Mouse (Mus musculus) liver, adult 2 months (tissue): ENCODE results near the gene Olfr78. TPM values are rescaled to one million over a fixed set of nuclear protein-coding genes. Genes with fewer than 3 reads are reported as not detected.

Source experiments
- DNase-seq: peaks from one replicate; pipeline ENCODE4 v3.0.0-alpha.2; 2011; ENCODE audit warnings: low read depth, low spot score; ENCODE audit errors: extremely low read depth
- H3K27ac ChIP-seq: fragments of 200-500 bp; replicated peaks from 2 replicates; pipeline ENCODE4 v1.5.1; 2012; ENCODE audit warnings: low read depth, mild to moderate bottlenecking, control low read depth, inconsistent platforms, low read length; ENCODE audit not compliant: insufficient read depth
- H3K27me3 ChIP-seq: fragments of 200-500 bp; 2 replicates; pipeline ENCODE4 v1.6.1; 2012; ENCODE audit warnings: mild to moderate bottlenecking, moderate library complexity, low read length, inconsistent platforms; ENCODE audit not compliant: control insufficient read depth, insufficient read depth
- H3K36me3 ChIP-seq: fragments of 200-500 bp; 2 replicates; pipeline ENCODE4 v1.6.1; 2012; ENCODE audit warnings: low read length, inconsistent platforms; ENCODE audit not compliant: control insufficient read depth, insufficient read depth
- H3K4me1 ChIP-seq: fragments of 200-500 bp; 2 replicates; pipeline ENCODE4 v1.6.1; 2011; ENCODE audit warnings: low read length; ENCODE audit not compliant: control insufficient read depth, insufficient read depth
- H3K4me3 ChIP-seq: fragments of 200-500 bp; 2 replicates; pipeline ENCODE4 v1.5.1; 2011; ENCODE audit warnings: low read depth, mild to moderate bottlenecking, control low read depth, low read length, moderate library complexity; ENCODE audit not compliant: insufficient read depth
- H3K79me2 ChIP-seq: fragments of 200-500 bp; 2 replicates; pipeline ENCODE4 v1.6.1; 2012; ENCODE audit warnings: inconsistent platforms, mild to moderate bottlenecking, low read length, moderate library complexity; ENCODE audit not compliant: control insufficient read depth, insufficient read depth
- H3K9ac ChIP-seq: fragments of 200-500 bp; 2 replicates; pipeline ENCODE4 v1.6.1; 2012; ENCODE audit warnings: low read depth, mild to moderate bottlenecking, control low read depth, inconsistent platforms, low read length
- CTCF ChIP-seq: fragments of 200-500 bp; IDR thresholded peaks from 2 replicates; pipeline ENCODE4 v1.5.1; 2011; ENCODE audit warnings: low read depth, low read length, control low read depth
- POLR2A ChIP-seq: fragments of 200-500 bp; IDR thresholded peaks from 2 replicates; pipeline ENCODE4 v1.6.1; 2011; ENCODE audit warnings: low read length, control low read depth; ENCODE audit not compliant: insufficient read depth; ENCODE audit errors: extremely low read depth
- WGBS: fragments of 180-500 bp; shearing (Covaris S2); methylation state at CpG from one replicate; pipeline ENCODE4 v1.1.7; 2018; 5-methylcytosine and 5-hydroxymethylcytosine counted together
- polyA plus RNA-seq: library from polyadenylated mRNA; depleted of rRNA; stranded (reverse); fragments of >200 nt; gene quantifications from 2 replicates; pipeline ENCODE4 v1.2.3, GENCODE M21; 2012; rRNA removed
- total RNA-seq: library from RNA; depleted of rRNA; stranded (reverse); fragments of >200 nt; gene quantifications from 2 replicates; pipeline ENCODE4 v1.2.3, GENCODE M21; 2014; rRNA removed

Gene Olfr78
- total RNA-seq (0.09 TPM in 1 of 2 replicates, not detected in the other), polyA plus RNA-seq (not detected in 2 replicates)

DNA sequence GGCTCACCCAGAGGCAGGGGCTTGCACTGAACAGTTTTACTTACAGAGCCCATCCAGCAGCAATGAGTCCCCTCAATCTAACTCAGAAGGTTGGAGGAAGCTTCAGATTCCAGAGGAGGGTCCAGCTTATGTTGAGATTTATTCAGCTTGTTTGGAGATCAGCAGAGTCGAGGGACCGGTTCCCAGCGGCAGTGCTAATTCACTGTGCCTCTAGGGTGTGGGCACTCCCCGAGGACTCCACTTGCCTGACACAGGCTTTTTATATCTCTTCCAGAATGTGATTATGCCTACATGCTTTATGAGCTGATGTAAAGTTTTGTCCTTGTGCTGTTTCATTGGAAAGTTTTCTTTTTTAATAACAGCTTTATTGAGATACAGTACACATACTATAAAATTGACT lies at the start of gene Olfr78, which contains the start of gene Olfr560:
Gene Olfr78 (minus strand): TSS at position 206 of the 400 bp plus-strand sequence.
Gene Olfr560 (minus strand): TSS at position 101 of the 400 bp plus-strand sequence.
- TF ChIP-seq CTCF, result no peak
- no peak for TF ChIP-seq POLR2A
- Histone ChIP-seq H3K79me2 (no peaks in the 10 kb centered on the region), H3K27me3 (no peaks in the 10 kb centered on the region), H3K4me3 (no peak within 1 kb of the TSS), H3K27ac (no peak within 1 kb of the TSS), H3K36me3 (no peaks in the 10 kb centered on the region), H3K4me1 (no peaks in the 10 kb centered on the region), H3K9ac (no peak within 1 kb of the TSS)
- 84% methylated on average over 4 of the region's 4 CpGs for WGBS
- no peak for DNase-seq

DNA sequence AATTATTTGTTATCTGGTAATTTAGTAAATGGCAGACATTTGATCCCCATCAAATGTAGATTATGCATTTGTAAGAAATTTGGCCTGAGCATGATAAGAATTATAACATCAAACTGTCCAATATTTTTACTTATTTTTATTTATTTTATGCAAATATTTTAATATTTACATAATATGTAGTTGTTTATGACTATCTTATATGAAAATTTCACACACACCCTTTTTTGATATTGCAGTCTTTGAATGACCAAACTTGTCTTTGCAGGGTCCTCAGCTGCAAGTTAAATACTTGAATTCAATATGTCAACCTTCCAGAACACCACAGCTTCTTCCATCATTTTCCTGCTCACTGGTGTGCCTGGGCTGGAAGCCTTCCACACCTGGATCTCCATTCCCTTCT lies 43.9 kb upstream of the Olfr78 start, which contains the start of gene Olfr564:
Gene Olfr564 (plus strand): TSS at position 301 of the 400 bp plus-strand sequence.
- Histone ChIP-seq H3K27ac (no peak within 1 kb of the TSS), H3K79me2 (no peaks in the 10 kb centered on the region), H3K9ac (no peak within 1 kb of the TSS), H3K4me3 (no peak within 1 kb of the TSS), H3K36me3 (no peaks in the 10 kb centered on the region), H3K27me3 (no peaks in the 10 kb centered on the region), H3K4me1 (no peaks in the 10 kb centered on the region)
- TF ChIP-seq CTCF (no peak), POLR2A (no peak)
- no peak for DNase-seq

DNA sequence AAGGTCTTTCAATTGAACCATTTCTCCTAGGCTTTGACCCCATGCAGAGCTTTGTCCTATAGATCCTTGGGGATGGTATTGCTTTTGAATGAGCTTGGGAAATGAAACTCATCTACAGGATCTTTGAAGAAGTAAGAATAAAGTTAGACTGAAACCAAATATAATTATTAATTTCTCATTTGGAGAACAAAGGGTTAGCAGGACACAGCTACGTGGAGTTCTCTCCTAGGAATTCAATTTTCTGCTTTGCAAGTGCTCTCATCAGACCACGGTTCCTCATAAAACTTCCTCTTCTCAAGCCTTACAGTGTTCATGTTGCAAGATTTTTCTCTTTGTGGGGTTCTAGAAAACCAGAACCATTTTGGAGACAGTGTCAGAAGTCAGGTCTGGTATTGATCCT lies 11.7 kb upstream of the Olfr78 start, which contains the start of gene Olfr561:
Gene Olfr561 (plus strand): TSS at position 301 of the 400 bp plus-strand sequence.
- no peak within 1 kb of the TSS for H3K9ac ChIP-seq
- TF ChIP-seq CTCF (no peak), POLR2A (no peak)
- no peaks in the 10 kb centered on the region for H3K36me3 ChIP-seq
- WGBS, result 77% methylated on average over 2 of the region's 2 CpGs
- H3K4me1 ChIP-seq, result no peaks in the 10 kb centered on the region
- no peak within 1 kb of the TSS for H3K27ac ChIP-seq
- H3K27me3 ChIP-seq, result no peaks in the 10 kb centered on the region
- no peak within 1 kb of the TSS for H3K4me3 ChIP-seq
- H3K79me2 ChIP-seq, result no peaks in the 10 kb centered on the region
- DNase-seq, result peak; percentile 5

DNA sequence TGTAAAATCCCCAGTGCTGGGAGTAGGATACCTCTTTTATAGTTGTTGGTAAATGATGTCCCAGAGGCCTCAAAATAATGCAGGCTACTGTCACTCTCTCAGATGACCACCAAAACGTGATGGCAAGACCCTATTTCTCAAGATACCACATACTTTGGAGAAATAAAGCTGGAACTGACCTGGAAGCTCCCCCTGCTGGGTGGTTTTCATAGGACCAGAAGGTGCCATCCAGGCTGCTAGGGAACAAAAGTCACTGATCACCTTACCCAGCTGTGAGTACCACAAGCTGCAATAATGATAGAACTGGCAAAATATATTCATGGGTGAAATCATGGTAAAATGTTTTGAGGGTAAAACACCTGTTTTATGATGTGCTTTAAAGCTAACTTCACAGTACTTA lies 7.2 kb downstream of the Olfr78 start:
- TF ChIP-seq CTCF (no peak), POLR2A (no peak)
- Histone ChIP-seq H3K4me3 (no peak overlapping the region), H3K4me1 (no peaks in the 10 kb centered on the region), H3K36me3 (no peaks in the 10 kb centered on the region), H3K27ac (no peak overlapping the region), H3K9ac (no peak overlapping the region), H3K27me3 (no peaks in the 10 kb centered on the region), H3K79me2 (no peaks in the 10 kb centered on the region)
- no peak for DNase-seq
- 6% methylated on average over 1 of the region's 1 CpGs for WGBS

DNA sequence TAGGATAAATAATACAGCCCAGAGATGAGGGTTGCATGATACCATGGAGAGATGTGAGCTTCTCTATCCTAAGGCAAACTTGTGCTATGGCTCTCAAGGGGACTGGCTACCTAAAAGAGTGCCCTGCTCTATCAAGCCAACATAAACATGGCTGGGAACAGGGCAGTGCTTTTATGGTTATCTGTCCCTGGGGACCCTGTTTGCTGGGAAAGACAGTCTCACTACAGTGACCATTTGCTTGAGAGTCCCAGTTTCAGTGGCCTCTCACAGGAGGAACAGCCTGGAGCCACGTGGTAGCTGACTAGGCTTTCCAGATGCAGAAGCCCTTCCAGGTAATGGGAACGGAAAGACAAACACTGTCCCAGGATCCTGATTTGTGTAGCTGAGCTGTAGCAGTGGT lies 21.6 kb downstream of the Olfr78 start:
- WGBS, result 49% methylated on average over 2 of the region's 2 CpGs
- no peak for TF ChIP-seq POLR2A
- no peak for TF ChIP-seq CTCF
- Histone ChIP-seq H3K36me3 (no peaks in the 10 kb centered on the region), H3K4me3 (no peak overlapping the region), H3K79me2 (no peaks in the 10 kb centered on the region), H3K27me3 (no peaks in the 10 kb centered on the region), H3K9ac (no peak overlapping the region), H3K27ac (no peak overlapping the region), H3K4me1 (no peaks in the 10 kb centered on the region)
- DNase-seq, result no peak

DNA sequence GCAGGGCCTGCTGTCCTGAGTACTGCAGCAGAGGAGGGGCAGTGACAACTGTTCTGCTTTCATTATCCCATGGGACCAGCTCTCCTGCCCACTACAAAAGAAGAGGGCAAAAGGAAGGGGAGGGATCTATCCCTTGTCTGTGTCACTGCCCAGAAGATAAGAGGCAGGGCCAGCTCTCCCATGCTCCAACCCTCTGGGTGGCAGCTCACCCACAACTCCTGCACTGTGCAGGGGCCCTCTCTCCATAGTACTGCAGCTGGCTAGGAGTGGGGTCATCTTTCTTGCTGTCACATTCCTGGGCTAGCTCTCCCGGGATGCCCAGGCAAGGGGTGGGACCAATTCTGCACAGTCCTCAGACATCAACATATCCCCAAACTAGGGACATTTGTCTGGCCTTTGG lies 25.5 kb downstream of the Olfr78 start:
- H3K4me3 ChIP-seq, result no peak overlapping the region
- TF ChIP-seq CTCF (no peak), POLR2A (no peak)
- H3K36me3 ChIP-seq, result no peaks in the 10 kb centered on the region
- H3K79me2 ChIP-seq, result no peaks in the 10 kb centered on the region
- H3K9ac ChIP-seq, result no peak overlapping the region
- no peak for DNase-seq
- 68% methylated on average over 1 of the region's 1 CpGs for WGBS
- no peak overlapping the region for H3K27ac ChIP-seq
- H3K27me3 ChIP-seq, result no peaks in the 10 kb centered on the region
- no peaks in the 10 kb centered on the region for H3K4me1 ChIP-seq
